Mouse (Mus musculus) hindbrain, embryonic 16.5 days (tissue): ENCODE results near the gene Slco2a1. TPM values are rescaled to one million over a fixed set of nuclear protein-coding genes. Genes with fewer than 3 reads are reported as not detected.

Experiments
- ATAC-seq: fragments of 200-750 bp; cut with Nextera tagmentation; 2 replicates; pipeline ENCODE4 v1.8.0; 2017; ENCODE audit warnings: moderate TSS enrichment, moderate library complexity
- H3K27ac ChIP-seq: fragments of 300-500 bp; sonication (generic); 2 replicates; pipeline ENCODE4 v1.5.1; 2014; ENCODE audit warnings: low read depth, mild to moderate bottlenecking, control low read depth, low read length, moderate library complexity
- H3K27me3 ChIP-seq: fragments of 300-500 bp; sonication (generic); replicated peaks from 2 replicates; pipeline ENCODE4 v1.6.1; 2014; ENCODE audit warnings: low read length; ENCODE audit not compliant: control insufficient read depth, insufficient read depth
- H3K36me3 ChIP-seq: fragments of 300-500 bp; sonication (generic); 2 replicates; pipeline ENCODE4 v1.6.1; 2014; ENCODE audit warnings: mild to moderate bottlenecking, low read length, moderate library complexity, mixed read lengths; ENCODE audit not compliant: control insufficient read depth, insufficient read depth
- H3K4me1 ChIP-seq: fragments of 300-500 bp; sonication (generic); 2 replicates; pipeline ENCODE4 v1.6.1; 2014; ENCODE audit warnings: low read depth, low read length; ENCODE audit not compliant: control insufficient read depth, insufficient read depth
- H3K4me2 ChIP-seq: fragments of 300-500 bp; sonication (generic); 2 replicates; pipeline ENCODE4 v1.6.1; 2014; ENCODE audit warnings: mild to moderate bottlenecking, low read length, control low read depth, moderate library complexity
- H3K4me3 ChIP-seq: fragments of 300-500 bp; sonication (generic); 2 replicates; pipeline ENCODE4 v1.5.1; 2014; ENCODE audit warnings: mild to moderate bottlenecking, low read length, control low read depth, moderate library complexity
- H3K9ac ChIP-seq: fragments of 300-500 bp; sonication (generic); 2 replicates; pipeline ENCODE4 v1.6.1; 2014; ENCODE audit warnings: low read depth, mild to moderate bottlenecking, control low read depth, low read length, moderate library complexity
- H3K9me3 ChIP-seq: fragments of 300-500 bp; sonication (generic); 2 replicates; pipeline ENCODE4 v1.6.1; 2014; ENCODE audit warnings: mild to moderate bottlenecking, low read length, moderate library complexity; ENCODE audit not compliant: control insufficient read depth
- WGBS: fragments of 180-500 bp; shearing (Covaris S2); extraction: QIAGEN DNeasy Blood & Tissue Kit; methylation state at CpG from one replicate; pipeline ENCODE4 v1.1.7; 2014; 5-methylcytosine and 5-hydroxymethylcytosine counted together
- polyA plus RNA-seq: library from polyadenylated mRNA; unstranded; fragments of >200 nt; fragmentation: Nextera tagmentation; extraction: Ambion mirVana; gene quantifications from 2 replicates; pipeline ENCODE4 v1.2.1, GENCODE M21; 2015

Slco2a1 gene
- polyA plus RNA-seq, 1 experiment from 2014 or later, result 4.6 TPM

GRCm38 (mm10) chr9:103114326-103114725 is 125.8 kb downstream of the Slco2a1 start:
- ATAC-seq, result no peak
- Histone ChIP-seq H3K4me3 (no peak overlapping the region), H3K4me2 (peak overlapping the region; percentile 70), H3K36me3 (no peaks in the 10 kb centered on the region), H3K27me3 (no peaks in the 10 kb centered on the region), H3K9me3 (no peaks in the 10 kb centered on the region), H3K9ac (no peak overlapping the region), H3K4me1 (peaks cover 54% of the 10 kb centered on the region), H3K27ac (no peak overlapping the region)
- WGBS, result 62% methylated on average over 8 of the region's 8 CpGs

GRCm38 (mm10) chr9:103114901-103115300 is 126.4 kb downstream of the Slco2a1 start:
- no peak overlapping the region for H3K4me3 ChIP-seq
- H3K36me3 ChIP-seq, result no peaks in the 10 kb centered on the region
- ATAC-seq, result no peak
- H3K27me3 ChIP-seq, result no peaks in the 10 kb centered on the region
- H3K4me2 ChIP-seq, result peak overlapping the region; percentile 70; the same call in 1 of the 2 replicates
- H3K9me3 ChIP-seq, result no peaks in the 10 kb centered on the region
- no peak overlapping the region for H3K9ac ChIP-seq
- 85% methylated on average over 13 of the region's 13 CpGs for WGBS
- H3K27ac ChIP-seq, result no peak overlapping the region
- H3K4me1 ChIP-seq, result peaks cover 59% of the 10 kb centered on the region

- H3K36me3 ChIP-seq, result no peaks in the 10 kb centered on the region
- no peaks in the 10 kb centered on the region for H3K27me3 ChIP-seq
- no peak overlapping the region for H3K27ac ChIP-seq
- H3K9me3 ChIP-seq, result no peaks in the 10 kb centered on the region
- H3K9ac ChIP-seq, result no peak overlapping the region
- 85% methylated on average over 4 of the region's 4 CpGs for WGBS
- H3K4me2 ChIP-seq, result no peak overlapping the region
- ATAC-seq, result no peak
- H3K4me3 ChIP-seq, result no peak overlapping the region
- H3K4me1 ChIP-seq, result peaks cover 57% of the 10 kb centered on the region
These were observed 128.4 kb downstream of the Slco2a1 start for GRCm38 (mm10) chr9:103116941-103117340.

GRCm38 (mm10) chr9:103117495-103117894 is 129.0 kb downstream of the Slco2a1 start:
- no peak for ATAC-seq
- H3K4me2 ChIP-seq, result no peak overlapping the region
- WGBS, result 16% methylated on average over 5 of the region's 5 CpGs

GRCm38 (mm10) chr9:103117951-103118350 is 129.4 kb downstream of the Slco2a1 start:
- Histone ChIP-seq H3K4me3 (no peak overlapping the region), H3K27me3 (no peaks in the 10 kb centered on the region), H3K36me3 (0 out of 2 replicates have a peak, but pooled peaks cover 3% of the 10 kb centered on the region), H3K9ac (no peak overlapping the region), H3K9me3 (no peaks in the 10 kb centered on the region), H3K4me1 (peaks cover 57% of the 10 kb centered on the region), H3K27ac (no peak overlapping the region), H3K4me2 (no peak overlapping the region)
- no peak for ATAC-seq
- 55% methylated on average over 8 of the region's 8 CpGs for WGBS

More at GRCm38 (mm10) chr9:103117495-103117894, 129.0 kb downstream of the Slco2a1 start:
- no peak overlapping the region for H3K4me3 ChIP-seq
- peaks cover 57% of the 10 kb centered on the region for H3K4me1 ChIP-seq
- H3K27ac ChIP-seq, result peak overlapping the region; percentile 3; the same call in 1 of the 2 replicates
- H3K27me3 ChIP-seq, result no peaks in the 10 kb centered on the region
- H3K9me3 ChIP-seq, result no peaks in the 10 kb centered on the region
- no peak overlapping the region for H3K9ac ChIP-seq
- 0 out of 2 replicates have a peak, but pooled peaks cover 2% of the 10 kb centered on the region for H3K36me3 ChIP-seq

GRCm38 (mm10) chr9:103118651-103119275 is 130.3 kb downstream of the Slco2a1 start:
- 64% methylated on average over 5 of the region's 5 CpGs for WGBS
- no peak overlapping the region for H3K9ac ChIP-seq
- no peak overlapping the region for H3K4me3 ChIP-seq
- H3K36me3 ChIP-seq, result 0 out of 2 replicates have a peak, but pooled peaks cover 3% of the 10 kb centered on the region
- no peak for ATAC-seq
- no peaks in the 10 kb centered on the region for H3K9me3 ChIP-seq
- H3K27ac ChIP-seq, result no peak overlapping the region
- peaks cover 50% of the 10 kb centered on the region for H3K4me1 ChIP-seq
- no peaks in the 10 kb centered on the region for H3K27me3 ChIP-seq
- no peak overlapping the region for H3K4me2 ChIP-seq

- Histone ChIP-seq H3K9ac (no peak overlapping the region), H3K4me1 (peaks cover 39% of the 10 kb centered on the region), H3K4me3 (no peak overlapping the region), H3K9me3 (no peaks in the 10 kb centered on the region), H3K27ac (no peak overlapping the region), H3K4me2 (no peak overlapping the region), H3K36me3 (0 out of 2 replicates have a peak, but pooled peaks cover 3% of the 10 kb centered on the region), H3K27me3 (no peaks in the 10 kb centered on the region)
- ATAC-seq, result 0 out of 2 replicates have a peak, but pooled peaks have one; percentile 16
- 64% methylated on average over 9 of the region's 9 CpGs for WGBS
These were observed 131.3 kb downstream of the Slco2a1 start for GRCm38 (mm10) chr9:103119781-103120180.

GRCm38 (mm10) chr9:103120231-103120630 is 131.7 kb downstream of the Slco2a1 start:
- H3K4me1 ChIP-seq, result peaks cover 35% of the 10 kb centered on the region
- no peak overlapping the region for H3K9ac ChIP-seq
- ATAC-seq, result 0 out of 2 replicates have a peak, but pooled peaks have one; percentile 16
- H3K27me3 ChIP-seq, result no peaks in the 10 kb centered on the region
- 33% methylated on average over 2 of the region's 2 CpGs for WGBS
- 0 out of 2 replicates have a peak, but pooled peaks cover 3% of the 10 kb centered on the region for H3K36me3 ChIP-seq
- H3K4me3 ChIP-seq, result no peak overlapping the region
- no peak overlapping the region for H3K27ac ChIP-seq
- H3K4me2 ChIP-seq, result no peak overlapping the region
- no peaks in the 10 kb centered on the region for H3K9me3 ChIP-seq

GRCm38 (mm10) chr9:103121546-103121945 is 133.0 kb downstream of the Slco2a1 start:
- peaks cover 29% of the 10 kb centered on the region for H3K4me1 ChIP-seq
- WGBS, result 83% methylated on average over 7 of the region's 7 CpGs

More at GRCm38 (mm10) chr9:103121546-103121945, 133.0 kb downstream of the Slco2a1 start:
- Histone ChIP-seq H3K4me2 (no peak overlapping the region), H3K27ac (no peak overlapping the region), H3K4me3 (no peak overlapping the region), H3K9ac (no peak overlapping the region), H3K9me3 (no peaks in the 10 kb centered on the region), H3K36me3 (0 out of 2 replicates have a peak, but pooled peaks cover 3% of the 10 kb centered on the region), H3K27me3 (no peaks in the 10 kb centered on the region)
- no peak for ATAC-seq
